Mouse (Mus musculus) liver, adult 2 months (tissue): ENCODE measurements around the gene Eif2ak4.

Source experiments
- CTCF ChIP-seq: fragments of 200-500 bp; IDR thresholded peaks from 2 replicates; pipeline ENCODE4 v1.5.1; 2011; ENCODE audit warnings: low read depth, low read length, control low read depth
- POLR2A ChIP-seq: fragments of 200-500 bp; IDR thresholded peaks from 2 replicates; pipeline ENCODE4 v1.6.1; 2011; ENCODE audit warnings: low read length, control low read depth; ENCODE audit not compliant: insufficient read depth; ENCODE audit errors: extremely low read depth

- TF ChIP-seq CTCF (no peak), POLR2A (no peak)
These were observed 33.5 kb downstream of the Eif2ak4 start for GRCm38 (mm10) chr2:118421951-118422350.
